Mouse (Mus musculus) liver, postnatal 0 days (tissue): ENCODE data around the gene Sox21.

ENCODE experiments used
- CTCF ChIP-seq: sonication (generic); IDR thresholded peaks from 2 replicates; pipeline ENCODE4 v1.5.1; 2016; ENCODE audit warnings: antibody characterized with exemption, low read depth
- EP300 ChIP-seq: IDR thresholded peaks from 2 replicates; pipeline ENCODE4 v1.6.1; 2016; ENCODE audit warnings: antibody characterized with exemption, low read depth, mild to moderate bottlenecking

GRCm38 (mm10) chr14:118191442-118191841 is 45.4 kb downstream of the Sox21 start:
- no peak for TF ChIP-seq EP300
- no peak for TF ChIP-seq CTCF
